ENCODE assay signal across 8 mouse cellular contexts in genomic region chr14:122104881-122105280, GRCm38 (mm10). TPM values are rescaled to one million over a fixed set of nuclear protein-coding genes. Genes with fewer than 3 reads are reported as not detected.
A peak's percentile ranks its signal among the peaks of the same experiment; 100 is the strongest.
DNase-seq lines count a peak whose midpoint lies in the region; ATAC-seq and TF ChIP-seq lines count a peak whose summit lies in the region.

No protein-coding gene starts in this region.

- peak; percentile 91 for ATAC-seq in forebrain, embryonic 12.5 days (ENCODE audit: low FRiP score)
- peak; percentile 94 for ATAC-seq in heart, postnatal 0 days (ENCODE audit: insufficient read depth, low read depth)
- ATAC-seq in liver, embryonic 16.5 days (ENCODE audit: low read depth), result peak; percentile 88
- ATAC-seq in neural tube, embryonic 13.5 days (ENCODE audit: low read depth), result peak; percentile 93

- no peak for TF ChIP-seq CTCF in E14TG2a.4 (conservative IDR thresholded peaks at IDR 0.05; ENCODE audit: low read length)
- TF ChIP-seq CTCF in heart, postnatal 0 days (IDR thresholded peaks at IDR 0.05; ENCODE audit: low read depth), result no peak
- TF ChIP-seq CTCF in testis, adult 2 months (IDR thresholded peaks at IDR 0.05; ENCODE audit: control insufficient read depth, insufficient read depth, insufficient replicate concordance, low read depth, low read length), result no peak

- peak; percentile 94 for DNase-seq in c-Kit-positive CD71-positive TER-119-positive erythroid progenitor cells, embryonic 14.5 days (ENCODE audit: low spot score)
- peak; percentile 96 for DNase-seq in heart, postnatal 0 days (ENCODE audit: low spot score)
- DNase-seq in kidney, postnatal 4 days, result peak; percentile 96 to 98

- WGBS in forebrain, embryonic 12.5 days, result 1% methylated on average over 24 of the region's 24 CpGs
- WGBS in heart, postnatal 0 days, result 1% methylated on average over 23 of the region's 24 CpGs
- WGBS in liver, embryonic 16.5 days (ENCODE audit: insufficient replicate concordance), result 2% methylated on average over 24 of the region's 24 CpGs
- 1% methylated on average over 24 of the region's 24 CpGs for WGBS in neural tube, embryonic 13.5 days

- H3K9me3 ChIP-seq in E14TG2a.4 (ENCODE audit: low read length), result no peaks in the 10 kb centered on the region
- no peaks in the 10 kb centered on the region for H3K9me3 ChIP-seq in forebrain, embryonic 12.5 days
- no peaks in the 10 kb centered on the region for H3K9me3 ChIP-seq in heart, postnatal 0 days (replicated peaks; ENCODE audit: control insufficient read depth, low read length)
- no peaks in the 10 kb centered on the region for H3K9me3 ChIP-seq in liver, embryonic 16.5 days (replicated peaks; ENCODE audit: control insufficient read depth, low read length)
- H3K9me3 ChIP-seq in neural tube, embryonic 13.5 days, result no peaks in the 10 kb centered on the region

- peak overlapping the region; percentile 99 for H3K4me3 ChIP-seq in E14TG2a.4 (replicated peaks; ENCODE audit: low read length)
- peak overlapping the region; percentile 44 for H3K4me3 ChIP-seq in forebrain, embryonic 12.5 days (replicated peaks)
- peak overlapping the region; percentile 45 for H3K4me3 ChIP-seq in heart, postnatal 0 days (ENCODE audit: low read depth, low read length)
- H3K4me3 ChIP-seq in liver, embryonic 16.5 days (ENCODE audit: low read depth, low read length), result peak overlapping the region; percentile 66
- peak overlapping the region; percentile 46 for H3K4me3 ChIP-seq in neural tube, embryonic 13.5 days
- H3K4me3 ChIP-seq in testis, adult 2 months (ENCODE audit: control insufficient read depth, low read depth, low read length), result peak overlapping the region; percentile 99

- TF ChIP-seq EP300 in heart, postnatal 0 days (IDR thresholded peaks at IDR 0.05; ENCODE audit: low read depth), result no peak

- H3K36me3 ChIP-seq in E14TG2a.4 (ENCODE audit: insufficient read depth, low read length), result peaks cover 10% of the 10 kb centered on the region
- H3K36me3 ChIP-seq in forebrain, embryonic 12.5 days (replicated peaks), result no peaks in the 10 kb centered on the region
- H3K36me3 ChIP-seq in heart, postnatal 0 days (replicated peaks; ENCODE audit: control insufficient read depth, insufficient read depth, low read length), result no peaks in the 10 kb centered on the region
- peaks cover 2% of the 10 kb centered on the region; the same call in 1 of the 2 replicates for H3K36me3 ChIP-seq in liver, embryonic 16.5 days (ENCODE audit: control insufficient read depth, insufficient read depth)
- no peaks in the 10 kb centered on the region for H3K36me3 ChIP-seq in neural tube, embryonic 13.5 days
- no peaks in the 10 kb centered on the region for H3K36me3 ChIP-seq in testis, adult 2 months (ENCODE audit: control insufficient read depth, insufficient read depth, low read length)

- peak; percentile 99 for TF ChIP-seq POLR2A in testis, adult 2 months (IDR thresholded peaks at IDR 0.05; ENCODE audit: control insufficient read depth, low read depth, low read length)

- H3K27ac ChIP-seq in forebrain, embryonic 12.5 days, result peak overlapping the region; percentile 85
- peak overlapping the region; percentile 93 for H3K27ac ChIP-seq in heart, postnatal 0 days (ENCODE audit: low read depth)
- peak overlapping the region; percentile 97 for H3K27ac ChIP-seq in liver, embryonic 16.5 days (ENCODE audit: low read length)
- H3K27ac ChIP-seq in neural tube, embryonic 13.5 days (replicated peaks), result peak overlapping the region; percentile 92
- H3K27ac ChIP-seq in testis, adult 2 months (ENCODE audit: control insufficient read depth, insufficient read depth, low read depth, low read length), result peak overlapping the region; percentile 98

- H3K27me3 ChIP-seq in E14TG2a.4 (ENCODE audit: insufficient read depth, low read length), result no peaks in the 10 kb centered on the region
- H3K27me3 ChIP-seq in forebrain, embryonic 12.5 days, result no peaks in the 10 kb centered on the region
- no peaks in the 10 kb centered on the region for H3K27me3 ChIP-seq in heart, postnatal 0 days (ENCODE audit: control insufficient read depth, insufficient read depth, low read length)
- H3K27me3 ChIP-seq in liver, embryonic 16.5 days (ENCODE audit: control insufficient read depth, insufficient read depth, low read depth, low read length), result no peaks in the 10 kb centered on the region
- H3K27me3 ChIP-seq in neural tube, embryonic 13.5 days, result no peaks in the 10 kb centered on the region
- no peaks in the 10 kb centered on the region for H3K27me3 ChIP-seq in testis, adult 2 months (ENCODE audit: control insufficient read depth, insufficient read depth, low read length)

- peak overlapping the region; percentile 53; the same call in 1 of the 2 replicates for H3K9ac ChIP-seq in forebrain, embryonic 12.5 days
- peak overlapping the region; percentile 50 for H3K9ac ChIP-seq in heart, postnatal 0 days (replicated peaks; ENCODE audit: low read depth, low read length)
- H3K9ac ChIP-seq in liver, embryonic 16.5 days (ENCODE audit: low read depth, low read length), result peak overlapping the region; percentile 76
- H3K9ac ChIP-seq in neural tube, embryonic 13.5 days, result peak overlapping the region; percentile 73

- H3K4me1 ChIP-seq in E14TG2a.4 (replicated peaks; ENCODE audit: low read depth, low read length), result peaks cover 35% of the 10 kb centered on the region
- H3K4me1 ChIP-seq in forebrain, embryonic 12.5 days, result peaks cover 36% of the 10 kb centered on the region
- H3K4me1 ChIP-seq in heart, postnatal 0 days (ENCODE audit: control insufficient read depth, insufficient read depth), result peaks cover 30% of the 10 kb centered on the region
- H3K4me1 ChIP-seq in liver, embryonic 16.5 days (ENCODE audit: control insufficient read depth, low read depth, low read length), result peaks cover 29% of the 10 kb centered on the region
- H3K4me1 ChIP-seq in neural tube, embryonic 13.5 days (replicated peaks), result peaks cover 42% of the 10 kb centered on the region
- H3K4me1 ChIP-seq in testis, adult 2 months (ENCODE audit: control insufficient read depth, insufficient read depth, low read length), result peaks cover 9% of the 10 kb centered on the region

- peak overlapping the region; percentile 66 for H3K4me2 ChIP-seq in forebrain, embryonic 12.5 days
- peak overlapping the region; percentile 65 for H3K4me2 ChIP-seq in heart, postnatal 0 days (ENCODE audit: low read depth, low read length)
- peak overlapping the region; percentile 98 for H3K4me2 ChIP-seq in liver, embryonic 16.5 days (ENCODE audit: low read depth, low read length)
- H3K4me2 ChIP-seq in neural tube, embryonic 13.5 days, result peak overlapping the region; percentile 86

RNA-seq across cellular contexts. Expression of gene Tm9sf2, which starts 2.0 kb away (rescaled TPM):
- polyA plus RNA-seq in forebrain, embryonic 12.5 days (2016; fragmentation: Nextera tagmentation; extraction: Ambion mirVana), result 118 and 120 TPM in 2 replicates
- total RNA-seq in heart, postnatal 0 days (2014; rRNA removed; ENCODE audit: low replicate concordance), result 104 and 132 TPM in 2 replicates
- 113 and 117 TPM in 2 replicates for polyA plus RNA-seq in heart, postnatal 0 days (2015; fragmentation: Nextera tagmentation; extraction: Ambion mirVana)
- 78.0 and 78.3 TPM in 2 replicates for polyA plus RNA-seq in liver, embryonic 16.5 days (2015; fragmentation: Nextera tagmentation; extraction: Ambion mirVana)
- polyA plus RNA-seq in neural tube, embryonic 13.5 days (2015; fragmentation: Nextera tagmentation; extraction: Ambion mirVana), result 121 and 127 TPM in 2 replicates
- 107 and 163 TPM in 2 replicates for polyA plus RNA-seq in testis, adult 2 months (2012; rRNA removed)

Comparison
In these comparisons a context has a peak if more than half of its experiments do, and no peak if none do; other contexts are left out.
1. Peak in every context shown above with its lines: DNase-seq, ATAC-seq, H3K4me3 ChIP-seq and H3K27ac ChIP-seq.
2. H3K4me3 ChIP-seq: peak in every context shown above with its lines; median percentile 99 in E14TG2a.4; 99 in testis, adult 2 months; 66 in liver, embryonic 16.5 days; 46 in neural tube, embryonic 13.5 days; 45 in heart, postnatal 0 days; 44 in forebrain, embryonic 12.5 days.